Comparison of ENCODE assay signal across 26 mouse cellular contexts in the genomic region with DNA sequence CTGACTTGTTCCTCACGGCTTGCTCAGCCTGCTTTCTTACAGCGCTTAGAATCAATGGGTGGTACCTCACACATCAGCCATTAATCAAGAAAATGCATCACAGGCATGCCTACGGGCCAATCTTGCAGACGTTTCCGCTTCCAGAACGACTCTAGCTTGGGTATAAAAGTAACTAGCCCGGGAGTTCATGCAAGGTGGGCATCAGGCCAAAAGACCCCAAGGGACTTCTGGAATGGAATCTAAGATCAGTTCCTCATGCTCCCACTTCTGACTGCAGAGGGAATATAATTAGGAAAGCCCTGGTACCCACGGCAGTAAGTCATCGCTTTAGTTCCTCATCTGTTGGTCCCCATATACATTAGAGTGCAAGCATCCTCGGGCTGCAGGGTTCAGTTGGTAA. TPM values are rescaled to one million over a fixed set of nuclear protein-coding genes. Genes with fewer than 3 reads are reported as not detected.
DNase-seq lines count a peak whose midpoint lies in the region; ATAC-seq and TF ChIP-seq lines count a peak whose summit lies in the region.
"Had no signal": no experiment of that assay in that cellular context is flagged by ENCODE, and none has a peak within 500 bp of the region (broad histone marks: within the 10 kb centered on the region; RNA-seq: fewer than 3 reads in every experiment).

No protein-coding gene starts in this region.

- H3K4me3 ChIP-seq in kidney, postnatal 0 days (replicated peaks; ENCODE audit: low read depth, low read length): no peak overlapping the region
- no peak overlapping the region for H3K4me3 ChIP-seq in lung, embryonic 16.5 days (ENCODE audit: low read length)
- H3K4me3 ChIP-seq in limb, embryonic 14.5 days (replicated peaks; ENCODE audit: low read length): no peak overlapping the region
- H3K4me3 ChIP-seq: erythroblast, embryonic 14.5 days; forebrain, embryonic 13.5 days; heart, embryonic 15.5 days; kidney, embryonic 15.5 days; liver, embryonic 13.5 days; midbrain, embryonic 13.5 days; neural tube, embryonic 12.5 days had no signal

- no peaks in the 10 kb centered on the region for H3K9me3 ChIP-seq in kidney, postnatal 0 days (replicated peaks; ENCODE audit: low read length)
- H3K9me3 ChIP-seq in lung, embryonic 16.5 days (ENCODE audit: control insufficient read depth, low read length): no peaks in the 10 kb centered on the region
- H3K9me3 ChIP-seq in limb, embryonic 14.5 days (ENCODE audit: control insufficient read depth, low read length): no peaks in the 10 kb centered on the region
- H3K9me3 ChIP-seq: forebrain, embryonic 13.5 days; heart, embryonic 15.5 days; kidney, embryonic 15.5 days; midbrain, embryonic 13.5 days; neural tube, embryonic 12.5 days had no signal

- no peak for ATAC-seq in kidney, postnatal 0 days (replicated peaks; ENCODE audit: low FRiP score, low read depth)
- ATAC-seq in lung, embryonic 16.5 days (ENCODE audit: low read depth): no peak
- ATAC-seq in limb, embryonic 14.5 days (ENCODE audit: low FRiP score, low read depth): no peak
- ATAC-seq: forebrain, embryonic 13.5 days; midbrain, embryonic 13.5 days; Patski had no signal

- 49% methylated on average over 10 of the region's 10 CpGs for WGBS in kidney, postnatal 0 days
- 47% methylated on average over 10 of the region's 10 CpGs for WGBS in lung, embryonic 16.5 days
- WGBS in limb, embryonic 14.5 days: 33% methylated on average over 10 of the region's 10 CpGs

- TF ChIP-seq POLR2A in limb, embryonic 14.5 days (IDR thresholded peaks at IDR 0.05; ENCODE audit: borderline replicate concordance, extremely low read depth, insufficient read depth, insufficient read length): no peak

- no peak overlapping the region for H3K27ac ChIP-seq in kidney, postnatal 0 days
- peak overlapping the region; percentile 42 for H3K27ac ChIP-seq in lung, embryonic 16.5 days (ENCODE audit: low read length)
- H3K27ac ChIP-seq in limb, embryonic 14.5 days (replicated peaks; ENCODE audit: low read depth, low read length): no peak overlapping the region
- H3K27ac ChIP-seq: forebrain, embryonic 13.5 days; heart, embryonic 15.5 days; kidney, embryonic 15.5 days; liver, embryonic 13.5 days; neural tube, embryonic 12.5 days had no signal

- no peaks in the 10 kb centered on the region for H3K4me1 ChIP-seq in kidney, postnatal 0 days (replicated peaks; ENCODE audit: insufficient read depth, low read length)
- H3K4me1 ChIP-seq in lung, embryonic 16.5 days (replicated peaks; ENCODE audit: control insufficient read depth, insufficient read depth, low read length): peaks cover 15% of the 10 kb centered on the region
- H3K4me1 ChIP-seq in limb, embryonic 14.5 days (ENCODE audit: control insufficient read depth, insufficient read depth, low read length): 0 out of 2 replicates have a peak, but pooled peaks cover 7% of the 10 kb centered on the region
- H3K4me1 ChIP-seq: liver, embryonic 13.5 days; neural tube, embryonic 12.5 days had no signal

- no peaks in the 10 kb centered on the region for H3K36me3 ChIP-seq in kidney, postnatal 0 days (ENCODE audit: insufficient read depth, low read length)
- no peaks in the 10 kb centered on the region for H3K36me3 ChIP-seq in lung, embryonic 16.5 days (ENCODE audit: control insufficient read depth, insufficient read depth, low read length)
- H3K36me3 ChIP-seq in limb, embryonic 14.5 days (ENCODE audit: control insufficient read depth, insufficient read depth, low read length): no peaks in the 10 kb centered on the region
- H3K36me3 ChIP-seq: heart, embryonic 15.5 days; kidney, embryonic 15.5 days; liver, embryonic 13.5 days; midbrain, embryonic 13.5 days; neural tube, embryonic 12.5 days had no signal

- DNase-seq in cerebellum, postnatal 10 days: peak; percentile 52 to 58
- DNase-seq in cerebellum, adult 11-12 months: no peak
- peak; percentile 13 for DNase-seq in kidney, postnatal 0 days (ENCODE audit: low spot score)
- no peak for DNase-seq in kidney, adult 18-20 months
- no peak for DNase-seq in lung, adult 18-20 months
- peak; percentile 13 for DNase-seq in limb, embryonic 14.5 days (ENCODE audit: low spot score)
- DNase-seq in layer of hippocampus, postnatal 36 days: no peak
- DNase-seq: adrenal gland, adult 8-10 months; cerebellum, postnatal 36 days; gastrocnemius, postnatal 25 days; liver, embryonic 13.5 days had no signal

- TF ChIP-seq CTCF in kidney, postnatal 0 days (IDR thresholded peaks at IDR 0.05; ENCODE audit: low read depth): no peak

- H3K27me3 ChIP-seq in kidney, postnatal 0 days (ENCODE audit: insufficient read depth, low read length): no peaks in the 10 kb centered on the region
- H3K27me3 ChIP-seq in lung, embryonic 16.5 days (ENCODE audit: control insufficient read depth, insufficient read depth, low read depth, low read length): no peaks in the 10 kb centered on the region
- H3K27me3 ChIP-seq in limb, embryonic 14.5 days (ENCODE audit: control insufficient read depth, insufficient read depth, low read length): no peaks in the 10 kb centered on the region
- H3K27me3 ChIP-seq: forebrain, embryonic 13.5 days; heart, embryonic 15.5 days; kidney, embryonic 15.5 days; liver, embryonic 13.5 days; midbrain, embryonic 13.5 days; neural tube, embryonic 12.5 days; Patski had no signal

- no peak overlapping the region for H3K4me2 ChIP-seq in kidney, postnatal 0 days (ENCODE audit: low read length)
- H3K4me2 ChIP-seq in lung, embryonic 16.5 days (ENCODE audit: low read depth, low read length): no peak overlapping the region
- H3K4me2 ChIP-seq in limb, embryonic 14.5 days (replicated peaks; ENCODE audit: low read depth, low read length, severe bottlenecking): no peak overlapping the region
- H3K4me2 ChIP-seq: forebrain, embryonic 13.5 days; heart, embryonic 15.5 days; kidney, embryonic 15.5 days; liver, embryonic 13.5 days; midbrain, embryonic 13.5 days; neural tube, embryonic 12.5 days had no signal

- no peak overlapping the region for H3K9ac ChIP-seq in kidney, postnatal 0 days (ENCODE audit: low read depth, low read length)
- no peak overlapping the region for H3K9ac ChIP-seq in lung, embryonic 16.5 days (ENCODE audit: low read length)
- no peak overlapping the region for H3K9ac ChIP-seq in limb, embryonic 14.5 days (ENCODE audit: low read depth, low read length, severe bottlenecking)
- H3K9ac ChIP-seq: forebrain, embryonic 13.5 days; heart, embryonic 15.5 days; kidney, embryonic 15.5 days; liver, embryonic 13.5 days; midbrain, embryonic 13.5 days; neural tube, embryonic 12.5 days had no signal

RNA-seq across cellular contexts. Expression of a gene that starts 9.4 kb away (rescaled TPM):
- not detected in 2 replicates for polyA plus RNA-seq in kidney, postnatal 0 days (2015; fragmentation: Nextera tagmentation; extraction: Ambion mirVana)
- polyA plus RNA-seq in lung, embryonic 16.5 days (2015; fragmentation: Nextera tagmentation; extraction: Ambion mirVana): not detected in 2 replicates
- not detected in 2 replicates for polyA plus RNA-seq in limb, embryonic 14.5 days (2012; rRNA removed)
- not detected in 2 replicates for polyA plus RNA-seq in limb, embryonic 14.5 days (2014; fragmentation: Nextera tagmentation; extraction: Ambion mirVana)
- total RNA-seq in layer of hippocampus, postnatal 36 days (2021): under 1 TPM in 1 of 2 experiments, not detected in 1; 0.50 TPM
- total RNA-seq: adrenal gland, adult 8-10 months; gastrocnemius, postnatal 25 days; heart, adult 8-10 months; hematopoietic stem cell, adult 5-6 weeks; layer of hippocampus, adult 18-20 months; layer of hippocampus, postnatal 25 days; left cerebral cortex, postnatal 25 days; megakaryocyte progenitor cell, adult 5-6 weeks had no signal
- polyA plus RNA-seq: erythroblast, embryonic 14.5 days; forebrain, embryonic 13.5 days; heart, embryonic 15.5 days; kidney, embryonic 15.5 days; liver, embryonic 13.5 days; neural tube, embryonic 12.5 days; Patski; small intestine, adult 2 months had no signal

Comparison
In these comparisons a context has a peak if more than half of its experiments do, and no peak if none do; other contexts are left out.
1. DNase-seq: peak in cerebellum, postnatal 10 days (2 of 2), kidney, postnatal 0 days (single experiment) and limb, embryonic 14.5 days (single experiment); none in cerebellum, adult 11-12 months (single experiment), kidney, adult 18-20 months (single experiment), lung, adult 18-20 months (0 of 2) and layer of hippocampus, postnatal 36 days (0 of 2).